Mouse (Mus musculus): Measurements from ENCODE around the gene Csrnp1. TPM values are rescaled to one million over a fixed set of nuclear protein-coding genes. Genes with fewer than 3 reads are reported as not detected.
A peak's percentile ranks its signal among the peaks of the same experiment; 100 is the strongest.

The Csrnp1 gene
- polyA plus RNA-seq, 1 experiment from 2014 or later = 4.8 TPM

DNA sequence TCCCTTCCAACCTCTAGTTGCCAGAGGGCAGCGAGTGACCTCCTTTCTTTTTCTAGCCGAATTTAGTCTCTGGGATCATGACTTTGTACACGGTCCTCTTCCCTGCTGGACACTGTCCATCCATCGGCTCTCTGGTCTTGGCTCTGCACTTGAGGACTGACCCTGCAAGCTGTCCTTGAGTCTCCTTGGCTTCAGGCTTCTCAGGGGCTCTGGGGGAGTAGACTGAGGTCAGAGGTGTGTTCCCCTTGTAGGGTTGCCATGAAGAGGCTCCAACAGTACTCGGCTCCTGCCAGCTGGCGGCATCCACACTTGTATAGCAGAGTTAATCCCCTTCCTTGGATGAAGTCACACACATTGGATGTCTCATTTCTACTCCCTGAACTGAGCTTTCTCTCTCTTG lies 15.2 kb upstream of the Csrnp1 start:
- 0 out of 2 replicates have a peak, but pooled peaks cover 3% of the 10 kb centered on the region for H3K27me3 ChIP-seq (replicated peaks; ENCODE audit: low read depth, poor library complexity, severe bottlenecking)
- peaks cover 13% of the 10 kb centered on the region for H3K4me1 ChIP-seq
- no peak for DNase-seq (ENCODE audit: low spot score)
- no peaks in the 10 kb centered on the region for H3K9me3 ChIP-seq
- WGBS = 75% methylated on average over 6 of the region's 6 CpGs
- no peak overlapping the region for H3K4me3 ChIP-seq
- no peak overlapping the region for H3K27ac ChIP-seq (replicated peaks)
- H3K36me3 ChIP-seq (replicated peaks) = no peaks in the 10 kb centered on the region

DNA sequence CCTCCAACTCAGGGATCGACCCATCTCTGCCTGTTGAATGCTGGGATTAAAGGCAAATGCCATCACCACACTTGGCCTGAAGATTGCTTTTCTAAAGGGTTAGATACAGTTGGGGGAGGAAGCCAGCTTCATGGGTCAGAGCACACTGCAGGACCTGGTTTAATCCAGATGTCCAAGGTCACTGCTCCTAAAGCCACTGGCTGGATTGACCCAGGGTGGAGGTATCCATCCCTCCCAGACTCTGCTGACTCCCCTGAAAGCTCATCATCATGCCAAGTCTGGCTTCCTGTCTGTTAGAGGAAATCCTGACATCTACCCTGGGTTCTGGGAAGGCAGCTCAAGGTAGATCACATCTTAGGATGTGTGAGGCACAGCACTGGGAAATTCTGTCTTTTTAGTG lies 14.3 kb upstream of the Csrnp1 start:
- no peak overlapping the region for H3K27ac ChIP-seq (replicated peaks)
- H3K4me1 ChIP-seq = peaks cover 13% of the 10 kb centered on the region
- no peak overlapping the region for H3K4me3 ChIP-seq
- 83% methylated on average over 1 of the region's 1 CpGs for WGBS
- H3K9me3 ChIP-seq = no peaks in the 10 kb centered on the region
- 0 out of 2 replicates have a peak, but pooled peaks cover 3% of the 10 kb centered on the region for H3K27me3 ChIP-seq (replicated peaks; ENCODE audit: low read depth, poor library complexity, severe bottlenecking)
- no peak for DNase-seq (ENCODE audit: low spot score)
- no peaks in the 10 kb centered on the region for H3K36me3 ChIP-seq (replicated peaks)

DNA sequence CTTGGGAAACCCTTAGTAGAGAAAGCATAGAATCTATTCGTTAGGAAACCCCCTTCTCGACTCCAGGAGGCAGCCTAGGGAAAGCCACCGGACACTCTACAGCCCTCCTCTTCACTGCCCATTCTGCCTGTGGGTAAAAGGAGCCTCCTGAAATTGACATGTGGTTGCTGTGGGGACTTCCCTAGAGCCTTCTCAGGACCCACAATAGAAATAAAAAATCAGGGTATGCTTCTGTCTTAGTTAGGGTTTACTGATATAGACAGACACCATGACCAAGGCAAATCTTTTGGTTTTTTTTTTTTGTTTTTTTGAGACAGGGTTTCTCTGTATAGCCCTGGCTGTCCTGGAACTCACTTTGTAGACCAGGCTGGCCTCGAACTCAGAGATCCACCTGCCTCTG lies 11.6 kb upstream of the Csrnp1 start:
- DNase-seq (ENCODE audit: low spot score) = no peak
- Histone ChIP-seq H3K4me1 (no peaks in the 10 kb centered on the region), H3K9me3 (no peaks in the 10 kb centered on the region), H3K27me3 (replicated peaks; ENCODE audit: low read depth, poor library complexity, severe bottlenecking) (0 out of 2 replicates have a peak, but pooled peaks cover 3% of the 10 kb centered on the region), H3K27ac (replicated peaks) (no peak overlapping the region), H3K4me3 (no peak overlapping the region), H3K36me3 (replicated peaks) (no peaks in the 10 kb centered on the region)
- WGBS = 81% methylated on average over 4 of the region's 4 CpGs

DNA sequence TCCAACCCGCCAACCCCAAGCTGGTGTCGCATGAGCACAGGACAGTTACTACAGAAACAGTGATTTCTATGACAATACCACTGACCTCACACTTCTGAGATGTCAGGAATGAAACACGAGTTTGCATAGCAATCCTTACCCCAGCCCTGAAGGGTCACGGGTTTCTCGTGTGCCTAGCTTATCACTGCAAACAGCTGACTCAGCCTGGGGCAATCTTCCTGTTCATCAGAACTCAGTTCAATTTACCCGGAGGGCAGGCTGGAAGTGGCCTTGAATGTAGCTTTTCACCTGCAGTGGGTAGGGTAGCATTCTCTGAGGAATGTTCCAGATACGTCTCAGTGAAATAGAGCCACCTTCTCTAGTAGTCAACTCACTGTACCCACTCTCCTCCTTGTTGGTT lies 9.7 kb upstream of the Csrnp1 start:
- H3K27ac ChIP-seq (replicated peaks) = no peak overlapping the region
- 75% methylated on average over 7 of the region's 7 CpGs for WGBS
- H3K36me3 ChIP-seq (replicated peaks) = no peaks in the 10 kb centered on the region
- no peaks in the 10 kb centered on the region for H3K4me1 ChIP-seq
- H3K9me3 ChIP-seq = no peaks in the 10 kb centered on the region
- no peak overlapping the region for H3K4me3 ChIP-seq
- no peaks in the 10 kb centered on the region for H3K27me3 ChIP-seq (replicated peaks; ENCODE audit: low read depth, poor library complexity, severe bottlenecking)
- DNase-seq (ENCODE audit: low spot score) = no peak

DNA sequence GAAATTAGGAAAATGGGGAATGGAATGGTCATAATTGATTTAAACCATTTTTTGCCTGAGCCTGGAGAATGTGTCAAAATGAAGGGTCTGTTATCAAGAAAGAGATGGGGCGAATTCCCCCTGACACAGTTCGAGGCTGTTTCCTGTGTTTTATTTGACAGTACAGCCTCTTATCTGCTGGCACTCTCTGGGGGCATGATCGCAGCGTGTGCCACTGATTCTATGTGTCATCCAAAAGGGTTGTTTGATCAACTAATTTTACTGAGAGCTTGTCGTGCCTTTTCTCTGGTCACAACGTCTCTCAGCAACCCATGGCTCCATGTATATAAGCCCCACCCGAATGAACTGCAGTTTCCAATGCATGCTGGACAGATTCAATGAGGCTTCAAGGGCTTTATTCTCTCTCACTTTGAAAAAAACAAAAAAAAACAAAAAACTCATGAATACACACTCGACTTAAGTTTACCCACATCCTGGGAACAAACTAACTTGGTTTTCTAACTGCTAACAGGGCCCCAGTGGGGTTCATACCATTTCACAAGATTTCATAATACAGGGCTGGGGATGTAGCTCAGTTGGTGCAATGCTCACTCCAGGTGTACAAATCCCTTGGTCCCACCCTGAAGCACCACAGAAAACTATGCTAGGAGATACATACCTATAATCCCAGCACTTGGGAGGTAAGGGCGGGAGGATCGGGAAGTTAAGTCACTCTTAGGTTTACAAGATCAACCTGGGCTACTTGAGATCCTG lies 8.8 kb upstream of the Csrnp1 start:
- no peaks in the 10 kb centered on the region for H3K36me3 ChIP-seq (replicated peaks)
- WGBS = 81% methylated on average over 10 of the region's 10 CpGs
- H3K27me3 ChIP-seq (replicated peaks; ENCODE audit: low read depth, poor library complexity, severe bottlenecking) = no peaks in the 10 kb centered on the region
- no peak overlapping the region for H3K4me3 ChIP-seq
- H3K27ac ChIP-seq (replicated peaks) = no peak overlapping the region
- H3K4me1 ChIP-seq = no peaks in the 10 kb centered on the region
- H3K9me3 ChIP-seq = no peaks in the 10 kb centered on the region
- DNase-seq (ENCODE audit: low spot score) = no peak

DNA sequence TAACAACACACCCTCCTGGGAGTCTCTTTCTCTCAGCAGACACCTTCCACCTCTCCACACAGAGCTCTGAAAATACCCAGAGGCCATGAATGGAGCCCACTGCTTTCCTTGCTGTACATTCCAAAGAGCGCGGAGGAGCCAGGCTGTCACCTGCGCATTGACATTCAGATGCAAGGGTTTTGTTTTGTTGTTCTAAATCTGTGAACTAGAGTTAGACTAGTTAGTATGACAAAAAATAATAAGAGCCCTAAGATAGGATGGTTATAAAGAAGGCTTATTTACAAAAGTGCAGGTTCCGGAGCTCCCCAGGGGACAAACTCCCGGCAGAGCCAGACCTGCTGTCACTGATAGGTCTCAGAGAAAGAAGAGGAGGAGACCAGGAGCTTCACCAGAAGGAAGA lies 6.9 kb upstream of the Csrnp1 start:
- Histone ChIP-seq H3K27ac (replicated peaks) (no peak overlapping the region), H3K36me3 (replicated peaks) (no peaks in the 10 kb centered on the region), H3K9me3 (no peaks in the 10 kb centered on the region), H3K4me1 (peaks cover 8% of the 10 kb centered on the region; the same call in 1 of the 2 replicates), H3K4me3 (no peak overlapping the region), H3K27me3 (replicated peaks; ENCODE audit: low read depth, poor library complexity, severe bottlenecking) (no peaks in the 10 kb centered on the region)
- 15% methylated on average over 5 of the region's 5 CpGs for WGBS
- no peak for DNase-seq (ENCODE audit: low spot score)

DNA sequence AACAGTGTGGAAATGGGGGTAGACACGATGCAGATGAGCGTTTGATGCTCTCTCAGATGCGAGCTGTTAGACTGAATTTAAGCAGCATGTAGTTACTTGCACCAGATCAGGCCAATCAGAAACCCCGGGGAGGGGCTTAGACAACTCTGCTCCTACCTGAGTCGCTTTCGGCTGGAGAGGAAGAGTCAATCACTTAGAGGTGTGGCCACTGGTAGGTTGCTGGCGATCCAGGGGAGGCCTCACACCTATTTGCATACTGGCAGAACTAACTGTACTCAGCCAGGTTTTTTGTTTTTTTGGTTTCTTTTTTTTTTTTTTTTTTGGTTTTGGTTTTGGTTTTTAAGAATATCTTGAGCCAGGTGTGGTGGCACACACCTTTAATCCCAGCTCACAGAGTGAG lies 3.8 kb upstream of the Csrnp1 start:
- no peaks in the 10 kb centered on the region for H3K36me3 ChIP-seq (replicated peaks)
- no peaks in the 10 kb centered on the region for H3K27me3 ChIP-seq (replicated peaks; ENCODE audit: low read depth, poor library complexity, severe bottlenecking)
- no peaks in the 10 kb centered on the region for H3K9me3 ChIP-seq
- H3K4me3 ChIP-seq = no peak overlapping the region
- H3K27ac ChIP-seq (replicated peaks) = no peak overlapping the region
- 45% methylated on average over 7 of the region's 7 CpGs for WGBS
- peaks cover 32% of the 10 kb centered on the region for H3K4me1 ChIP-seq
- no peak for DNase-seq (ENCODE audit: low spot score)

DNA sequence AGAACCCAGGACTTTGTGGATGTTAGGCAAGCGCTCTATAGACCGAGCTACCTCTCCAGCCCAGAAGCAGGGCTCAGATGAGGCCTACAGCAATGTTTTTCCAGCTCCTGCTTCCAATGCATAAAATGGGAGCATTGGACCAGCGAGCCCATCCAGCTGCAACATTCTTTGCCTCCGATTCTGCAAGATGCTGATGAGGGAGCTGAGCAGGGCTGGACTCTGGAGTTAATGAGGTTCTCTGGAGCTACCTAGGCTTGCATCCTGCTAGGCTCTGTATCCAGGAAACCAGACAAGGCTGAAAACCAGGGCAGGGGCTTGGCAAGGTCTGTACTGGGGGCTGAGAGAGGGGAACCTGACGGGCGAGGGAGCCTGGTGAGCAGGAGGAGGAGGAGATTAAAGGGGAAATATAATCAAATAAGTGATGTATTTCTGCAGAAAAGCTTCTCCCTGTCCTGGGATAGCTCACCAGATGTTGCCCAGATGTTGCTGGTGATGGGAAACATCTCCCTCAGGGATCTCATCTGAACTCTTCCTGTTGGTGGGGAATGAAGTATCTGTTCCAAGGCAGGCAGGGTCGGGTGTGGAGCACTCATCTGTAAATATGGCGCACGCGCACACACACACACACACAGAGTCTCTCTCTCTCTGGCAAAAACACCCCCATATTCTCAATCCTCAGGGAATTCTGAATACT lies 1.6 kb upstream of the Csrnp1 start:
- no peaks in the 10 kb centered on the region for H3K27me3 ChIP-seq (replicated peaks; ENCODE audit: low read depth, poor library complexity, severe bottlenecking)
- no peaks in the 10 kb centered on the region for H3K9me3 ChIP-seq
- H3K27ac ChIP-seq (replicated peaks) = 0 out of 2 replicates have a peak overlapping the region, but pooled peaks have one; percentile 51
- H3K4me1 ChIP-seq = peaks cover 55% of the 10 kb centered on the region
- no peak overlapping the region for H3K4me3 ChIP-seq
- WGBS = 72% methylated on average over 10 of the region's 10 CpGs
- H3K36me3 ChIP-seq (replicated peaks) = no peaks in the 10 kb centered on the region
- no peak for DNase-seq (ENCODE audit: low spot score)

DNA sequence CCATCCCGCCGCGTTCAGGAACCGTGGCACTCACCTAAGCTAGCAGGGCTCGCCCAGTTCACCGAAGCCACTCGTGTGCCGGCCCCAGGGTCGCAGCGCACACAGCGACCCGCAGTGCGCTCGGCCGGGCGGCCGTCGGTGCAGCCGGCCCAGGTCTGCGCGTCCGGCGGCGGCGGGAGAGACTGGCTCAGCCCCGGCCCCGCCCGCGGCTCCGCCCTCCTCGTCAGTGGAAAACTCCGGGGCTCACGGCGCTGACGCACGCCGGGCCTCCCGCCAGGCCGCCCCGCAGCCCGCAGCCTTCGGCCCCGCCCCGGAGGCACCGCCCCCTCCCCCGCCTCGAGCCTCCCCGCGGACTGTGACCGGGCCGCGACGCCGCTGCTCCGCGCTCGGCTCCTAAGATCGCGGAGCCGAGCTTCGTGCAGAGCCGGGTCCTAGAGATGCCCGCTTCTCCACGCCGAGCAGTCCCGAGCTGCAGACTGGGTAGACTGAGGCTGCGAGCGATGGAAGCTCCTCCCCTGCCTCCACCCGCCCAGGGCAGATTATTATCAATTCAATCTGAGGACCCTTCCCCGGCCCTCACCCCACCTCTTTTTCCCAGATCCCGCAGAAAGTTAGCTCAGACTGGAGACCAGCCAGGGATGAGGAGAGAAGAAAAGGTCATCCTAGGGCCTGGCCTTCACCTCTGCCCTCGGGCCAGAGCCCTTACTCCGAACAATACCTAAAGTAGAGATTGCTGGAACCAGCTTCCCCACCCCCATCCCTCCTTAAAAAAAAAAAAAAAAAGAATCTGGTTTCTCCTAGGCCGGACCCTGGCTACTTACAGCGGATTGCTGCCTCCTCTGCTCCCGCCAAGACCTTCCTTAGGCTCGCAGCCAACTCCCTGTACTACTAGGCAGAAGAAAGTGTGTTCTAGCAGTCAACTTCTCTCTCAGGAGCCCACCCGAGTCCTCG lies 598 bp downstream of the Csrnp1 start:
- peak; percentile 90 for DNase-seq (ENCODE audit: low spot score)
- H3K9me3 ChIP-seq = no peaks in the 10 kb centered on the region
- H3K27me3 ChIP-seq (replicated peaks; ENCODE audit: low read depth, poor library complexity, severe bottlenecking) = no peaks in the 10 kb centered on the region
- peak overlapping the region; percentile 78 for H3K4me3 ChIP-seq
- H3K36me3 ChIP-seq (replicated peaks) = no peaks in the 10 kb centered on the region
- WGBS = under 1% methylated on average over 79 of the region's 79 CpGs
- H3K27ac ChIP-seq (replicated peaks) = peak overlapping the region; percentile 93
- H3K4me1 ChIP-seq = peaks cover 76% of the 10 kb centered on the region

DNA sequence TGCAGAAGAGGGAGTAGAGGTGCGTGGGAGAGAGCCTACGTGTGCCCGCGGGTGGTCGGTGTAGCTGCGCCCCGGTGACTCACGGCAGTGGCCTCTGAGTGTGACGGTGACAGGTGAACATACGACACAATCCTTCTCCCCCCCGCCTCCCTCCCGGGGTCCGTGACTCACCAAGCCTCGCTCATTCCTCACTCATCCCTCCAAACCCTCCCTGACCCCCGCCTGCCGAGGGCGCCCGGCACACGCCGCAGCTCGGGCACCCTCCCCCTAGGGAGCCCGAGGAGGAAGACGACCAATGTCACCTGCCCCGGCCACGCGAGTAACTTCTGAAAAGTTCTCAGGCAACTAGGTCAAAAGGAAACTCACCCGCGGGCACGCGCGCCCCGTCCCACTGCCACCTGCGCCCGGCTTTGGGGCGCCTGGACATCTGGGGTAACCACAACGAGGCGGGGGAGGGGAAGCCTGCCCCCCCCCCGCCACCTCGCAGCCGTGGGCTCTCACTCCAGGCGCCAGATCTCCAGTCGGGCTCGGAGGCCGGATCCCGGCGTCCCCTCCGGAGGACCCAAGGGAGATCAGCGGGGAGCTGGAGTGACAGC lies 1.4 kb downstream of the Csrnp1 start:
- H3K4me1 ChIP-seq = peaks cover 84% of the 10 kb centered on the region
- peak overlapping the region; percentile 93 for H3K27ac ChIP-seq (replicated peaks)
- under 1% methylated on average over 48 of the region's 48 CpGs for whole genome bisulfite sequencing
- H3K9me3 ChIP-seq = no peaks in the 10 kb centered on the region
- no peaks in the 10 kb centered on the region for H3K27me3 ChIP-seq (replicated peaks; ENCODE audit: low read depth, poor library complexity, severe bottlenecking)
- peak; percentile 47 for DNase-seq (ENCODE audit: low spot score)
- no peaks in the 10 kb centered on the region for H3K36me3 ChIP-seq (replicated peaks)
- H3K4me3 ChIP-seq = peak overlapping the region; percentile 78

DNA sequence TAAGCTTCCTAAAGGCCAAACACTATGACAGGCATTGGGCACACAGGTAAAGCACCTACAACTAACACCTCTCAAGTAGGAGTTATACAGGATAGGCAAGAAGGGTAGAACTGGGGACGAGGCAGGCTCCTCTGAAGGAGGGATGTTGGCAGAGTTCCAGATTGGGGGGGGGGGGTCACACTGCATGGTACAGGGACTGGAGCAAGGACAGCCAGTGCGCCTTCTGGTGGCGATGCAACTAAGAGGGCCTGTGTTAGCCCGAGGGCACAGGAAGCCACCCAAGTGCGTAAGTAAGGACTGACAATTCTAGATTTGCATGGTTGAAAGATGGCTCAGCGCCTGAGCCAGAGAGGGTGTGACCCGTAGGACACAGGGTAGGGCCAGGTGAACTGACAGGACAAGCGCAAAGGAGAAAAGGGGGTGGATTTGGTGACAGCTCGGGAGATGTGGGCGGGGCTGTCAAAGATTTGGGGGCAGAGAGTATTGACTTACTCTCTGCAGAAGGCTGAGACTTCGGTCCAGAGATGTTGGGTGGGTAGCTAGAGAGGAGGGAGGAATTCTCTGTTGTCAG lies 2.1 kb downstream of the Csrnp1 start:
- WGBS = 1% methylated on average over 11 of the region's 11 CpGs
- Histone ChIP-seq H3K27ac (replicated peaks) (peak overlapping the region; percentile 93), H3K4me1 (peaks cover 92% of the 10 kb centered on the region), H3K4me3 (peak overlapping the region; percentile 78), H3K9me3 (no peaks in the 10 kb centered on the region), H3K27me3 (replicated peaks; ENCODE audit: low read depth, poor library complexity, severe bottlenecking) (no peaks in the 10 kb centered on the region), H3K36me3 (replicated peaks) (no peaks in the 10 kb centered on the region)
- DNase-seq (ENCODE audit: low spot score) = peak; percentile 71
